Mouse (Mus musculus) layer of hippocampus, postnatal 10 days (tissue): ENCODE results near the gene Tbce. TPM values are rescaled to one million over a fixed set of nuclear protein-coding genes. Genes with fewer than 3 reads are reported as not detected.
"Not testable (repeated sequence)": the region's sequence is repeated elsewhere in the genome, so short reads cannot be mapped to it uniquely, and the experiment has no call there.

Experiments
- DNase-seq, 2 experiments: peaks; one replicate each; pipeline ENCODE4 v3.0.0; 2021; ENCODE audit warnings: low spot score in 2 of 2
- total RNA-seq, 2 experiments: library from RNA; stranded (reverse); gene quantifications; 2 replicates each; pipeline ENCODE4 v1.2.3; 2021

Gene Tbce
- total RNA-seq, 2 experiments from 2014 or later, result 67.2 to 83.9 TPM

- DNase-seq, result not testable (repeated sequence)
These were observed 4.1 kb downstream of the Tbce start for GRCm38 (mm10) chr13:14035352-14035751.

GRCm38 (mm10) chr13:14034073-14034348 is 5.4 kb downstream of the Tbce start:
- DNase-seq, result no peak

- DNase-seq, result no peak
These were observed 5.9 kb downstream of the Tbce start for GRCm38 (mm10) chr13:14033309-14034072.

GRCm38 (mm10) chr13:14026154-14026820 is 13.2 kb downstream of the Tbce start:
- no peak for DNase-seq

- DNase-seq, result no peak
These were observed 13.9 kb downstream of the Tbce start for GRCm38 (mm10) chr13:14025554-14025953.

GRCm38 (mm10) chr13:14021417-14021816 is 18.0 kb downstream of the Tbce start:
- not testable (repeated sequence) for DNase-seq

- no peak for DNase-seq
These were observed 20.6 kb downstream of the Tbce start for GRCm38 (mm10) chr13:14018852-14019251.

GRCm38 (mm10) chr13:14018283-14018682 is 21.2 kb downstream of the Tbce start:
- DNase-seq, result no peak

GRCm38 (mm10) chr13:14015609-14016008 is 23.8 kb downstream of the Tbce start:
- DNase-seq, result no peak

- DNase-seq, result no peak
These were observed 24.9 kb downstream of the Tbce start for GRCm38 (mm10) chr13:14014540-14014939.

GRCm38 (mm10) chr13:14014001-14014400 is 25.4 kb downstream of the Tbce start:
- no peak for DNase-seq

GRCm38 (mm10) chr13:14011454-14011995 is 27.9 kb downstream of the Tbce start:
- no peak for DNase-seq

GRCm38 (mm10) chr13:14006056-14006455 is 33.4 kb downstream of the Tbce start:
- no peak for DNase-seq

- no peak for DNase-seq
These were observed 34.4 kb downstream of the Tbce start for GRCm38 (mm10) chr13:14004999-14005398.

GRCm38 (mm10) chr13:14004086-14004485 is 35.4 kb downstream of the Tbce start:
- no peak for DNase-seq

- DNase-seq, result no peak
These were observed 36.7 kb downstream of the Tbce start for GRCm38 (mm10) chr13:14002706-14003105.

GRCm38 (mm10) chr13:13997476-13997875 is 42.0 kb downstream of the Tbce start:
- DNase-seq, result no peak

GRCm38 (mm10) chr13:13995046-13995445 is 44.4 kb downstream of the Tbce start:
- DNase-seq, result no peak

GRCm38 (mm10) chr13:13993041-13993440 is 46.4 kb downstream of the Tbce start:
- no peak for DNase-seq

- no peak for DNase-seq
These were observed 49.0 kb downstream of the Tbce start for GRCm38 (mm10) chr13:13990391-13990790.

- DNase-seq, result no peak
These were observed 50.3 kb downstream of the Tbce start for GRCm38 (mm10) chr13:13989135-13989534.

- DNase-seq, result no peak
These were observed 55.9 kb downstream of the Tbce start for GRCm38 (mm10) chr13:13983523-13983922.

- not testable (repeated sequence) for DNase-seq
These were observed 57.6 kb downstream of the Tbce start for GRCm38 (mm10) chr13:13981842-13982241.
